Mouse (Mus musculus) T-helper 17 cell (primary cell): ENCODE results near the gene Eprs.

Experiments
- in situ Hi-C, 2 experiments: fragments of 300-600 bp; cut with MboI, MseI; formaldehyde crosslinking; loops; 1 replicate in 1 of 2; 2 replicates in 1 of 2; pipeline ENCODE4 v1.15.1; 2025; ENCODE audit warnings: high pct_unique_total_duplicates in 2 of 2

The Eprs gene

GRCm38 (mm10) chr1:185441703-185442472 lies 79.0 kb downstream of the Eprs start:
- in situ Hi-C loops = no loop called here

GRCm38 (mm10) chr1:185448936-185449335 lies 86.1 kb downstream of the Eprs start:
- in situ Hi-C loops = no loop called here

GRCm38 (mm10) chr1:185449727-185450126 lies 86.9 kb downstream of the Eprs start:
- in situ Hi-C loops = no loop called here

GRCm38 (mm10) chr1:185451077-185451476 lies 88.2 kb downstream of the Eprs start:
- in situ Hi-C loops = no loop called here

- in situ Hi-C loops = no loop called here
Observed at GRCm38 (mm10) chr1:185451495-185451894, 88.7 kb downstream of the Eprs start.

- in situ Hi-C loops = no loop called here
Observed at GRCm38 (mm10) chr1:185452461-185452860, 89.6 kb downstream of the Eprs start.

- in situ Hi-C loops = no loop called here
Observed at GRCm38 (mm10) chr1:185454144-185454543, 91.3 kb downstream of the Eprs start.

GRCm38 (mm10) chr1:185454575-185454954 lies 91.7 kb downstream of the Eprs start, which contains the start of gene Slc30a10:
Gene Slc30a10 (plus strand): TSS chr1:185454848.
- in situ Hi-C loops = no loop called here

GRCm38 (mm10) chr1:185454955-185455701 lies 92.3 kb downstream of the Eprs start:
- in situ Hi-C loops = no loop called here

- in situ Hi-C loops = no loop called here
Observed at GRCm38 (mm10) chr1:185456327-185456726, 93.5 kb downstream of the Eprs start.

- in situ Hi-C loops = no loop called here
Observed at GRCm38 (mm10) chr1:185460096-185460495, 97.3 kb downstream of the Eprs start.

- in situ Hi-C loops = no loop called here
Observed at GRCm38 (mm10) chr1:185462889-185463288, 100.0 kb downstream of the Eprs start.

- in situ Hi-C loops = loop anchor here in 1 of 2 experiments (10.0 kb wide), 1 partner anchor 415 kb away; no protein-coding TSS in a partner anchor
Observed at GRCm38 (mm10) chr1:185469551-185470021, 106.7 kb downstream of the Eprs start.

GRCm38 (mm10) chr1:185472025-185472720 lies 109.3 kb downstream of the Eprs start:
- in situ Hi-C loops = loop anchor here in 1 of 2 experiments (10.0 kb wide), 1 partner anchor 417 kb away; no protein-coding TSS in a partner anchor

- in situ Hi-C loops = loop anchor here in 1 of 2 experiments (10.0 kb wide), 1 partner anchor 418 kb away; no protein-coding TSS in a partner anchor
Observed at GRCm38 (mm10) chr1:185472730-185473129, 109.9 kb downstream of the Eprs start.

- in situ Hi-C loops = loop anchor here in 1 of 2 experiments (10.0 kb wide), 1 partner anchor 419 kb away; no protein-coding TSS in a partner anchor
Observed at GRCm38 (mm10) chr1:185473437-185473836, 110.6 kb downstream of the Eprs start.
